Mouse (Mus musculus) forebrain, embryonic 12.5 days (tissue): ENCODE data around the gene Fam178b. TPM values are rescaled to one million over a fixed set of nuclear protein-coding genes. Genes with fewer than 3 reads are reported as not detected.
A peak's percentile ranks its signal among the peaks of the same experiment; 100 is the strongest.
"Not testable (repeated sequence)": the region's sequence is repeated elsewhere in the genome, so short reads cannot be mapped to it uniquely, and the experiment has no call there.

Source experiments
- ATAC-seq: fragments of 200-750 bp; cut with Nextera tagmentation; 2 replicates; pipeline ENCODE4 v1.8.0; 2017; ENCODE audit warnings: moderate TSS enrichment; ENCODE audit not compliant: low FRiP score
- H3K27ac ChIP-seq: fragments of 300-500 bp; sonication (generic); 2 replicates; pipeline ENCODE4 v1.5.1; 2016; ENCODE audit warnings: mild to moderate bottlenecking
- H3K27me3 ChIP-seq: fragments of 300-500 bp; sonication (generic); 2 replicates; pipeline ENCODE4 v1.6.1; 2016; ENCODE audit warnings: mild to moderate bottlenecking
- H3K36me3 ChIP-seq: fragments of 300-500 bp; sonication (generic); replicated peaks from 2 replicates; pipeline ENCODE4 v1.6.1; 2016; ENCODE audit warnings: mild to moderate bottlenecking
- H3K4me1 ChIP-seq: fragments of 300-500 bp; sonication (generic); 2 replicates; pipeline ENCODE4 v1.6.1; 2016
- H3K4me2 ChIP-seq: fragments of 300-500 bp; sonication (generic); 2 replicates; pipeline ENCODE4 v1.6.1; 2016; ENCODE audit warnings: mild to moderate bottlenecking, moderate library complexity
- H3K4me3 ChIP-seq: fragments of 300-500 bp; sonication (generic); replicated peaks from 2 replicates; pipeline ENCODE4 v1.5.1; 2016; ENCODE audit warnings: mild to moderate bottlenecking
- H3K9ac ChIP-seq: fragments of 300-500 bp; sonication (generic); 2 replicates; pipeline ENCODE4 v1.6.1; 2016; ENCODE audit warnings: mild to moderate bottlenecking
- H3K9me3 ChIP-seq: fragments of 300-500 bp; sonication (generic); 2 replicates; pipeline ENCODE4 v1.6.1; 2016
- WGBS: fragments of 180-500 bp; shearing (Covaris S2); methylation state at CpG from one replicate; pipeline ENCODE4 v1.1.7; 2016; 5-methylcytosine and 5-hydroxymethylcytosine counted together
- polyA plus RNA-seq: library from polyadenylated mRNA; unstranded; fragments of >200 nt; fragmentation: Nextera tagmentation; extraction: Ambion mirVana; gene quantifications from 2 replicates; pipeline ENCODE4 v1.2.1, GENCODE M21; 2016

Gene Fam178b
- polyA plus RNA-seq, 1 experiment from 2014 or later: 0.18 TPM

DNA sequence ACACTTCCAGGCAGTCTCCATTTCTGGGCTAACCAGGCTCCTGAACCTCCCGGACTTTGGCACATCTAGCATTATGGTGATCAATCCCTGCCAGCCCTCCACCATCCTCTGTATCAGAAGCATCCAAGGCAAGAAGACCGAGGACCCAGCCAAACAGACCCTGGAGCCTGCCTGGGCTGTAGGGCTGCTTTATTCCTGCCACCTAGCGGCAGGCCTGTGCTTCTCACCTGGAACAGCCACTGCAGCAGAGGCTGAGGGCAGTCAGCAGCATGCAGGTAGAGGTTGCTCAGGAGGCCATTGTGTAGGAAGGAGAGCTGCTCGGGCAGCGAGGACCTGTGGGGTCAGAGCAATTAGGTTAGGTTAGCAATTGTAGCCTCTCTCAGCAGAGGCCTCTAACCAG, 48.0 kb downstream of the Fam178b start:
- H3K9ac ChIP-seq: no peak overlapping the region
- H3K4me2 ChIP-seq: no peak overlapping the region
- no peaks in the 10 kb centered on the region for H3K27me3 ChIP-seq
- H3K9me3 ChIP-seq: no peaks in the 10 kb centered on the region
- no peaks in the 10 kb centered on the region for H3K36me3 ChIP-seq
- peaks cover 7% of the 10 kb centered on the region; the same call in 1 of the 2 replicates for H3K4me1 ChIP-seq
- H3K27ac ChIP-seq: no peak overlapping the region
- 21% methylated on average over 5 of the region's 5 CpGs for WGBS
- H3K4me3 ChIP-seq: no peak overlapping the region
- peak; percentile 92 for ATAC-seq

DNA sequence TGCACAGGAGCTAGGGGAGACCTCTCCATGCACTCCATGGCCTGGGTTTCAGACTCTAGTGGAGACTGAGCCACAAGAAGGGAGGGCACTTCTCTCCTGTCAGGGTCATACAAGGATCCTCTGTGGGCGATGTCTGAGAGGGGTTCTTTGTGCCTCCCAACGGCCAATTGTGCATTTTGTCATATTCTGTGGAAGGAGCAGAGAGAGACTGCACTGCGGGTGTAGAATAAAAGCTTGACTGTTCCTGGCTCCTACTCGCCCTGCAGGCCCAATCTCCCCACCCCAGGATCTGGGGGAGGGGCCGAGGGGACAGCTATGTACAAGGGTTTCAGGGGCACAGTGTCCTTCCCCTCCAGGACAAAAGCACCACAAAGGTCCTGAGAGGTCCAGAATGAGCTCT, 49.1 kb downstream of the Fam178b start:
- Histone ChIP-seq H3K36me3 (no peaks in the 10 kb centered on the region), H3K4me1 (peaks cover 7% of the 10 kb centered on the region; the same call in 1 of the 2 replicates), H3K4me3 (no peak overlapping the region), H3K27me3 (no peaks in the 10 kb centered on the region), H3K9ac (no peak overlapping the region), H3K4me2 (no peak overlapping the region), H3K27ac (no peak overlapping the region), H3K9me3 (no peaks in the 10 kb centered on the region)
- ATAC-seq: no peak
- WGBS: 61% methylated on average over 5 of the region's 5 CpGs

DNA sequence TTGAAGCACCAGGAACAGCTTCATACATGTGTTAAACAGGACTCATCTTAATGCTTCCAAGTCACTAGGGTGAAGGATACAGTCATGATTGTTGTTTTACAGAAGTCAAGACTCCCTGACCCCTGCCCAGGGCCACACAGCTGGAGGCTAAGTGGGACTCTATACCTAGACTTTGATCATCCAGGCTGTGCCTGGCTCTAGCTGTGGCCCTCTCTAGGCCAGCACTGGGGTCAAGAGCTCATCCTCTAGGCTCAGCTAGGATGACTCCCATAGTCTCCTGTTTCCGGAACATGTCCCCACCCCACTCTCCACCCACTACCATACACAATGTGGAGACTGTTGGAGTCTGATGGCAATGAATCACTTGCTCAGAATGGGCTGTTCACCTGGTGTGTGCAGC, 50.1 kb downstream of the Fam178b start:
- whole genome bisulfite sequencing: 90% methylated on average over 1 of the region's 1 CpGs
- peaks cover 7% of the 10 kb centered on the region; the same call in 1 of the 2 replicates for H3K4me1 ChIP-seq
- H3K36me3 ChIP-seq: no peaks in the 10 kb centered on the region
- no peaks in the 10 kb centered on the region for H3K9me3 ChIP-seq
- H3K9ac ChIP-seq: no peak overlapping the region
- no peak for ATAC-seq
- no peak overlapping the region for H3K27ac ChIP-seq
- H3K4me3 ChIP-seq: no peak overlapping the region
- no peaks in the 10 kb centered on the region for H3K27me3 ChIP-seq
- no peak overlapping the region for H3K4me2 ChIP-seq

DNA sequence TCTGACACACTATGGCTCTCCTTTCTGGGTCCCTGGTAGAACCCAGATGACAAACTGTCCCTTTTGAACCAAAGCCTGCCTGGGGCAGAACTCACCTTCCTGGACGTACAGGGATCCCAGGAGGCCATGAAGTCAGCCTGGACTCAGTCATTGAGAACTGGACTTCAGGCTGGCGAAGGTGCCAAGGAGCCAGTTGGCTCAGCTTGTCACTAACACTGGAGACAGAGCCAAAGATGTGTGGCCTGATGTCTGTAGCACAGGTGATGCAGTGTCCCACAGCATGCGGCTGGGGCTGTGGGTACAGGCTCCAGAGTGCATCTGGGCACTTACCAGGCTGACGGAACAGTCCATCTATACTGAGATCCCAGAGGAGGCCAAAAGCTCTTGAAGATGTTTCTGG, 50.9 kb downstream of the Fam178b start:
- peaks cover 7% of the 10 kb centered on the region; the same call in 1 of the 2 replicates for H3K4me1 ChIP-seq
- 90% methylated on average over 4 of the region's 4 CpGs for WGBS
- no peak overlapping the region for H3K4me2 ChIP-seq
- H3K36me3 ChIP-seq: no peaks in the 10 kb centered on the region
- H3K4me3 ChIP-seq: no peak overlapping the region
- H3K27ac ChIP-seq: no peak overlapping the region
- no peaks in the 10 kb centered on the region for H3K9me3 ChIP-seq
- ATAC-seq: no peak
- H3K9ac ChIP-seq: no peak overlapping the region
- no peaks in the 10 kb centered on the region for H3K27me3 ChIP-seq

DNA sequence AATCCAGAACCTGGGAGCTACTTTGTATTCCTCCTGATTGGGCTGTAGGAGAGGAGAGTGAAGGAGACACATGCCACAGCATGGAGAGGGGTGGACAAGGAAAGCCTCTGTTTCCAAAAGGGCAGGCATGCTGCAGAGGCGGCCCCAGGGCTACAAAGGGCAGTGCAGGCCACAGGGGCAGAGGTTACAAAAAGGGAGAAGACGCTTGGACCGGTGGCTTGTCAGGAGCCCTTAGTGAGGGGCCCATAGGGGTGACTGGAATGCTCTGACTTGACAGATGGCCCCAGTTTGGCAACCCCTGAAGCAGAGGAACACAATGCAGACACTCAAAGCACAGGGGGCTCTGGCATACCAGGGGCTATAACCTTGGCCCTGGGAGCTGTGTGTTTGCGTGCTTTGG, 51.6 kb downstream of the Fam178b start:
- Histone ChIP-seq H3K4me3 (no peak overlapping the region), H3K36me3 (no peaks in the 10 kb centered on the region), H3K9ac (no peak overlapping the region), H3K4me2 (no peak overlapping the region), H3K9me3 (no peaks in the 10 kb centered on the region), H3K4me1 (peaks cover 6% of the 10 kb centered on the region; the same call in 1 of the 2 replicates), H3K27me3 (no peaks in the 10 kb centered on the region), H3K27ac (no peak overlapping the region)
- WGBS: 53% methylated on average over 4 of the region's 4 CpGs
- no peak for ATAC-seq

DNA sequence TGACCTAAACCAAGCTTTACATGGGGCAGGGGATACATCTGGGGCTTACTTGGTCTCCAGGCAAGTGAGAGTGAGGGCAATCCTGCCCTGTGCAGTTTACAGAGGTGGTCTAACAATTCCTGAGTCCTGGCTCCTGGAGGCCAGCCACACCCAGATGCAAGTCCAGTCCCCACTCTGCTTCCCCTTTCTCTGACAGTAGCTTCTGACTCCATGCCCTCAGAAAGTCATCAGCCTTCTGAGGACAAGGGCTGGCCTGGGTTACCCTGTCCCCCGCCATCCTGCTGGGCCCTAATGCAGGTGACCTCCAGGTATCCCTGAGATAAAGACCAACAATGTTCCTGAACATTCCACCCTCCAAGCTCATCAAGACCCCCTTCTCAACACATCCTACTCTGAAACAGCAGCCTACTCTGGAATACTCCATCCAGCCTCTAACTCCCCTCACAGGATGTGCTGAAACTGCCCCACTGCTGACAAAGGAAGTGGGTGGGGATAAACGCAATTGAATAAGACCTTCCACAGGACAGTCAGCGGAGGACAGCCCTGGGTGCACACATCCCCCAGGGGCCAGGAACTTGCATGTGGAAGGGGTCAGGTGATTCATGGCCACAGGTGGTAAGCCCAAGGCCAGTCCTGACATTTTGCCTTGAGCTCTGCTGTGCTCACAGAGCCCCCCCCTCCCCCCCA, 52.8 kb downstream of the Fam178b start:
- H3K9me3 ChIP-seq: no peaks in the 10 kb centered on the region
- H3K4me2 ChIP-seq: no peak overlapping the region
- H3K27me3 ChIP-seq: no peaks in the 10 kb centered on the region
- H3K4me1 ChIP-seq: peaks cover 4% of the 10 kb centered on the region; the same call in 1 of the 2 replicates
- 72% methylated on average over 3 of the region's 3 CpGs for WGBS
- H3K36me3 ChIP-seq: no peaks in the 10 kb centered on the region
- no peak overlapping the region for H3K9ac ChIP-seq
- no peak overlapping the region for H3K4me3 ChIP-seq
- ATAC-seq: no peak
- no peak overlapping the region for H3K27ac ChIP-seq

DNA sequence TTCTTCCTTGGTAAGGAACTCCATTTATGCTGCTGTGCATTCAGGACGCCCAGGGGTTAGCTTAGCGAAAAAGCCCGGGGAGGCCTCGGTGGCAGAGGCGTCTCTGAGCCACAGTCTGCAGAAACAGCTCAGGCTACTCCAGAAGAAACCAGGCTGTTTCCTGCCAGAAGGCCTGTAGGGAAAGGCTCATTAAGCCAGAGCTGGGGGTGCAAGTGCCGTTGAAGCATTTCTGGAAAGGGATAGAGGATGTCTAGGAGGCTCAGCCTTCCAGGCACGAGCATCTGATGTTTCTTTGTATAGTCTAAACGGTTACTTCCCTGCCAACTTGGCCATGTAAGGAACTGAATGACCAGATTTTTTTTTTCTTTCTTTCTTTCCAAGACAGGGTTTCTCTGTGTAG, 54.4 kb downstream of the Fam178b start:
- no peaks in the 10 kb centered on the region for H3K9me3 ChIP-seq
- no peak overlapping the region for H3K27ac ChIP-seq
- no peak overlapping the region for H3K4me3 ChIP-seq
- H3K4me2 ChIP-seq: no peak overlapping the region
- no peaks in the 10 kb centered on the region for H3K36me3 ChIP-seq
- ATAC-seq: no peak
- H3K9ac ChIP-seq: no peak overlapping the region
- no peaks in the 10 kb centered on the region for H3K27me3 ChIP-seq
- 59% methylated on average over 8 of the region's 8 CpGs for WGBS
- no peaks in the 10 kb centered on the region for H3K4me1 ChIP-seq

DNA sequence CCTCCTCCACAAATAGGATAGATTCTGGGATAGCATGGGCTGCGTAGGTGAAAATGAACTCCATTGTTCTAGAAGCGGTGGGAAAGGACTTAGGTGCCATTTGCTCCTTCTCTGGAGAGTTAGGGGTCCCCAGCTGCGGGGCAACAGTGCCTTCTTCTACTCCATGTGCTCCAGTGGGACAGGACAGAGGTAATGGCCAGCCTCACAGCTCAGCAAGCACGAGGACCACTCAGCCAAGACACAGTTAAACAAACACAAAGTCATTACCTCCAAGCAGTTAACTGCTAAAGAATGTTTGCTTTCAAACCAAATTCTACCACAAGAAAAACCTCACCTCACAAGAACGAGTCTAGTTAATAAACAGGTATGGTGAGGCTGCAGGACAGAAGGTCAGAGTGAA, 57.5 kb downstream of the Fam178b start:
- Histone ChIP-seq H3K9me3 (no peaks in the 10 kb centered on the region), H3K36me3 (no peaks in the 10 kb centered on the region), H3K4me2 (no peak overlapping the region), H3K4me3 (no peak overlapping the region), H3K27me3 (no peaks in the 10 kb centered on the region), H3K4me1 (no peaks in the 10 kb centered on the region), H3K27ac (no peak overlapping the region), H3K9ac (no peak overlapping the region)
- 89% methylated on average over 5 of the region's 5 CpGs for WGBS
- no peak for ATAC-seq

DNA sequence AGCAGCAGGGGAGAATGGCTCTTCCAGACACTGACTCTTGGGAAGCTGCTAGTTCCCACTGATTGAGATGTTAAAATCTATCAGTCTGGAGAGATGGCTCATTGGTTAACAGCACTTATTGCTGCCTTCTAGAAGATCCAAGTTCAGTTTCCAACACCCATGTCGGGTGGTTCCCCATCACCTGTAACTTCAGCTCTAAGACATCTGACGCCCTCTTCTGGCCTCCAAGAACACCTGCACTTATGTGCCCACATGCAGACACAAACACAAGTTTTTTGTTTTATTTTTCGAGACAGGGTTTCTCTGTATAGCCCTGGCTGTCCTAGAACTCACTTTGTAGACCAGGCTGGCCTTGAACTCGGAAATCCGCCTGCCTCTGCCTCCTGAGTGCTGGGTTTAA, 67.0 kb downstream of the Fam178b start:
- not testable (repeated sequence) for H3K9ac ChIP-seq, H3K4me1 ChIP-seq, H3K4me3 ChIP-seq, H3K4me2 ChIP-seq, H3K9me3 ChIP-seq, H3K36me3 ChIP-seq, ATAC-seq, H3K27ac ChIP-seq, H3K27me3 ChIP-seq
- WGBS: 78% methylated on average over 5 of the region's 5 CpGs

DNA sequence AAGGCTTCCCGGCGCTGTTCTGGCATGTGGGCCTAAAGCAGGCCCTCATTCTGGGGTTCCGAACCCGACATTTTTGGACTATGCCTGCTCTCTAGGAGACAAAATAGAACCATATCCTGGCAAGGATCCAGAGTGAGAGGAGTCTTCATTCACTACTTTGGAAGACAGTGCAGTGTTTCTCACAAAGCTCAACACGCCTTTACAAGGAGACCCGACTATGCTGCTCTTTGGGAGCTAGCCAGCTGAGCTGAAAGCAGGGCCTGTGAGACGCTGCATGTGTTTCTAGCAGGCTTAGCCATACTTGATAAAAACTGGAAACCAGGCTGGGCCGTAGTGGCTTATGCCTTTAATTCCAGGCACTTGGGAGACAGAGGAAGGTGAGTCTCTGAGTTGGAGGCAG, 67.8 kb downstream of the Fam178b start:
- peaks cover 6% of the 10 kb centered on the region; the same call in 1 of the 2 replicates for H3K4me1 ChIP-seq
- no peaks in the 10 kb centered on the region for H3K36me3 ChIP-seq
- H3K9ac ChIP-seq: no peak overlapping the region
- 83% methylated on average over 8 of the region's 8 CpGs for WGBS
- H3K9me3 ChIP-seq: no peaks in the 10 kb centered on the region
- H3K4me2 ChIP-seq: no peak overlapping the region
- H3K27me3 ChIP-seq: no peaks in the 10 kb centered on the region
- H3K27ac ChIP-seq: no peak overlapping the region
- ATAC-seq: no peak
- no peak overlapping the region for H3K4me3 ChIP-seq

DNA sequence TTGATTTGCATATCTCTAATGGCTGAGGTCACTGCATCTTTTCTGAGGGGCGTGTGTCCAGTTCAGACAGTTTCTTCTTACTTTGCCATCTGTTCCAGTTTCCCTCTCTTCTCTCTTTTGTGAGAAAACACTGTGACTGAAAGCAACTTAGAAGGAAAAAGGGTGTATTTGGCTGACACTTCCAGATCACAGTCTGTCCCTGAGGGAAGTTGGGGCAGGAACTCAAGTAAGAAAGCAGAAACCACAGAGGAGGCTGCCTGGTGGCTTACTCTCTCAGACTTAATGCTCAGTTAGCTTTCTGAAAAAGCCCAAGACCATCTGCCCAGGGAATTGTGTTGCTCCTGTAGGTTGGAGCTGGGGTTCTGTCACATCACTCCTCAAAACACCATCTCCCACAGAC, 68.4 kb downstream of the Fam178b start:
- Histone ChIP-seq H3K4me1 (peaks cover 6% of the 10 kb centered on the region; the same call in 1 of the 2 replicates), H3K27ac (no peak overlapping the region), H3K36me3 (no peaks in the 10 kb centered on the region), H3K27me3 (no peaks in the 10 kb centered on the region), H3K4me3 (no peak overlapping the region), H3K9ac (no peak overlapping the region), H3K4me2 (no peak overlapping the region), H3K9me3 (no peaks in the 10 kb centered on the region)
- 66% methylated on average over 1 of the region's 1 CpGs for whole genome bisulfite sequencing
- ATAC-seq: no peak

DNA sequence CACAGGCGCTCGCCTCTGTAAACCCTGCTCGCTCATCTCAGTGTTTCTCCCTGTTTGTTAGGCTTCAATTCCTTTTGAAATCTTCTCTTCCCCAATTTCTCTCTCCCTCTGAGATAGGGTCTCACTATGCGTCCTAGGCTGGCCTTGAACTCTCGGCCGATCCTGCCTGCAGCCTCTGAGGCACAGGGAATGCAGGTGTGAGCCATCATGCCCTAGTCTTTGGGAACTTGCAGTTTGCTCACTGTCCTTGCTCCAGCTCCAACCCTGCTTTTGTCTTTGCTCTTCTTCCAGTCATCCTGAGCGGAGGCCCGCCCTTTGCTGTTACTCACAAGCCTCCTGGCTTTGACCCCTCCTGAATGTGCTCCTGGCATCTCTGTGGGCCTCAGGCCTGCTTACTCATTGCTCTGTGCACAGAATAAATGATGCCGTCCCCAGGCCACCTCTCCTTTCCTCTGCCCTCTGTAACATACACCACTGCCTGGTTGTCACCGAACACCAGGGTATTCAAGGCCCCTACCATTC, 69.5 kb downstream of the Fam178b start:
- Histone ChIP-seq H3K36me3 (no peaks in the 10 kb centered on the region), H3K4me3 (no peak overlapping the region), H3K27ac (no peak overlapping the region), H3K9me3 (no peaks in the 10 kb centered on the region), H3K9ac (no peak overlapping the region), H3K27me3 (no peaks in the 10 kb centered on the region), H3K4me2 (no peak overlapping the region), H3K4me1 (peaks cover 6% of the 10 kb centered on the region; the same call in 1 of the 2 replicates)
- no peak for ATAC-seq
- 83% methylated on average over 10 of the region's 10 CpGs for WGBS

DNA sequence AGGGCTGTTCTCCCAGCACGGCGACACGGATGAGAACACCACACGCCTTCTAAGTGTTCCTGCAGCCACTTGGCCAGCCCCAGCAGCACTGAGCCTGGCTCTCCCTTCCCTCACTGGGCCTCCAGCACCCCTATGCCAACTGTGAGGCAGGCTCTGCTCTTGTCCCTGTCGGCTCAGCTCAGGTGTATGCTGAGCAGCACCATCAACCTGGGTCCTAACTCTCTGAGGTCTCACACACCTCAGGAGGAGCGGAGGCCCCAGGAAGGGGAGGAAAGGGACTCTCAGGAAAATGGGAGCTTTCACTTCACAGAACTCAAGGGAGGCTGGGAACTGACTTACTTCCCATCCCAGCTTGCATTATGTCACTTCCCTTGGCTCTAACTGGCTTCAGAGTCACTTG, 70.6 kb downstream of the Fam178b start:
- Histone ChIP-seq H3K9me3 (no peaks in the 10 kb centered on the region), H3K4me1 (peaks cover 6% of the 10 kb centered on the region; the same call in 1 of the 2 replicates), H3K36me3 (no peaks in the 10 kb centered on the region), H3K4me3 (no peak overlapping the region), H3K4me2 (no peak overlapping the region), H3K27me3 (no peaks in the 10 kb centered on the region), H3K27ac (no peak overlapping the region), H3K9ac (no peak overlapping the region)
- ATAC-seq: no peak
- 77% methylated on average over 6 of the region's 6 CpGs for WGBS
